Mouse (Mus musculus) cerebellum, postnatal 4 days (tissue): ENCODE results near the gene BC030870.

Experiments
- DNase-seq, 2 experiments: peaks; one replicate each; pipeline ENCODE4 v3.0.0; 2022; ENCODE audit warnings: low spot score in 2 of 2, mixed read lengths in 1 of 2

BC030870 gene

DNA sequence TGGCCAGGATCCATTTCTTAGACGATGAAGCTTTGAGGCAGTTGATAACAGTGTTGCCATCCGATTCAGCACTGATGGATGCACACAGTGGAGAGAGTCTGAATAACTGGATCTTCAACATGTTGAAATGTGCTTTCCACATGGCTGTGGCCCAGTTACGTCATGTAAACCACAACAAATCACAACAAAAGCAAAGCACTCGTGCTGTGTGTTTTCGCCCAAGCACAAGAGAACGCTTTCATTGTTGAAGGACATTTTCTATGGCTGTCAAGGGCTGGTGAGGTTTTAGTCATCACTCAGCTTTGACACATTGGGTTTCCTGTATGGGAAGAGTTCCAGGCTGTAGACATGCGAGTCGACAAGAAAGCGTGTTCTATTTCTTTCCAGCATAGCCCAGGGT is 48.6 kb downstream of the BC030870 start:
- no peak for DNase-seq

DNA sequence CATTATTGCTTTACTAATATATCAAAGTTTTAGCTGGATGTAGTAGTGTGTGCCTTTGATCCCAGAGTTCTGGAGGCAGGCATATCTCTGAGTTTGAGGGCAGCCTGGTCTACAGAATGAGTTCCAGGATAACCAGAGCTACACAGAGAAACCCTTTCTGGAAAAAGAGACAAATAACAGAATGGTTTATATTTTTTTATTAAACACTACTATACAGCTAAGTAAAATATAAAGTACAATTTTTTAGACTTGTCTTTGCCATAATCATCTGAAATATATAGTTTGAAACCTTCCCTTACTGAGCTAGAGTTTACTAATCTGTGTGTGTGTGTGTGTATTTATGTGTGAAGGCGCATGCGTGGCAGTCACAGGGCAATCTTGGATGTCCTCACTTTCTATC is 54.6 kb downstream of the BC030870 start, which contains the start of gene Gm10663:
TSS of gene Gm10663 (plus strand) at position 301 of the 400 bp plus-strand sequence.
- DNase-seq: no peak

DNA sequence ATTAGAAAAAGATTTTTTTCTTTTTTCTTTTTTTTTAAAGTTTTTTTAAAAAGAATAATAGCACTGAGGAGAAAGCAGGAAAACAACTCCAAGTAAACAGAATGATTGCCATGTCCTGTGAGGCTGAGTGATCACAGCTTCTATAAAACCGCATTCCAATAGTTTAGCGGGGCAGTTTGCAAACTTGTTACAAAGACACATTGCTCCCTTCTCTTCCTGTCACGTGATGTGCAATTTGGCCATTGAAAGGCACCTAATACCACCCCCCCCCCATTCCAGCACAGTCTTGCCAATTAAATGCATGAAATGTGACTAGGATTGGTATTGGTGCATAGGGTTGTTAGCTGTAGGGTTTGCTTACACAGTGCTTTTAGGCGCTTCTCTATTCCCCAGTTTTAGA is 58.4 kb downstream of the BC030870 start:
- no peak for DNase-seq

DNA sequence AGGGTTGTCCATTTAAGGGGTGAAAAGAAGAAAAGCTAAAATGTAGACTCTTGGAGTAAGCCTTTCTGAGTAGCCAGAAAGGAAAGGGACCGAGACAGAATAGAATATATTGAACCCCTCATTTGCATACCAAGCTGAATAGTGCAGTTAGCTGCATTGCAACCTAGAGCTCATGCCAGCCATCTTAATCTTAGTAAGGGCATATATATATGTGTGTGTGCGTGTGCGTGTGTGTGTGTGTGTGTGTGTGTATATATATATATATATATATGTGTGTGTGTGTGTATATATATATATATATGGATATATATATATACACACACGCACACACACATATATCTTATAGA is 60.9 kb downstream of the BC030870 start:
- DNase-seq: no peak

DNA sequence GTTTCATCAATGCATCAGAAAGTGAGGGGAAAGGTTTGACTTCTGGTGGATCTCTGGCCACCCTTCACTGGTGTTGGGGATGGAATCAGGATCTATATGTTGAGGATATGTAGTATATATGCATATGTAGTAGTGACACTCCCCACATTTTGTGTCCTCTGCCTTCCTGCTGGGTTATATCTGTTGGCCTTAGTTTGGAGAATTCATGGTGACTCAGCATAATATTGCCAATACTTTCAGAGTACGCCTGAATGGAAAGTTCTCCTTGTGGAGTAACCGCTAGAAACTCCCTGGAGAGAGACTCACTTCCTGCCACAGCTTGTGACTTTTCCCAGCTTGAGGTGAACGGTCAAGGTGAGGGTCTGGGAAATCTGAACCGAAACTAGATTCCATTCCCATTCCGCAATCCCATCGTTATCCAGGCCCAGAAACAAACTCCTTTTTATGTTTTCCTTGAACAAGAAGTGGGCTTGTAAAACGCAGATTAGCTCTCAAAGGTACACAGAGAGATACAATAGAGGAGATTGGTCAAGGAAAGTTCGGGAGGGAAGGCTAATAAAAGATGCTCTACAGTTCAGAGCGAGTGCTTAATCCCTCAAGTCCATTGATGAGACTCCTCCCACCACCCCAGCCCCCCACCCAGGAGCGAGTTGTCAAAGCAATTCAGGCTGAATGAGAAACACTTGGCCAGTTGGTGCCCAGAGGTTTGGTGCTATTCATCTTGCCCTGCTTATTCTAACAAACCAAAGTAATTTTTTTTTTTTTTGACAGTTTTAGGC is 61.5 kb downstream of the BC030870 start:
- DNase-seq: no peak

DNA sequence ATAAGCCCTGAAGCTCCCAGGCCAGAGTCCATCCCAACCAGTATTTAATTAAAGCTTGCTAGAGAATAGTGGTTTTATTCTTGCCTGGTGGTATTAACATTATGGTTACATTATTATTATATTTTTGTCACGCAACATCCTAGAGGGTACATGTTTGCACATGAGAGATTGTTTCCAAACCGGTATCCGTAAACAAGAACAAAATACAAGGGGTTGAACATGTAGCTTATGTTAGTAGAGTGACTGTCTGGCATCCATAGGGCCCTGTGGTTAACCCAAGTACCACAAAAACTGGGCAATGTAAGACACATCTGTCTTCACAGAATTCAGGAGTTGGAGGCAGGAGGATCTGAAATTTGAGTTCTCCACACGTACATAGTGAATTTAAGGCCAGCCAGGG is 62.3 kb downstream of the BC030870 start:
- no peak for DNase-seq

DNA sequence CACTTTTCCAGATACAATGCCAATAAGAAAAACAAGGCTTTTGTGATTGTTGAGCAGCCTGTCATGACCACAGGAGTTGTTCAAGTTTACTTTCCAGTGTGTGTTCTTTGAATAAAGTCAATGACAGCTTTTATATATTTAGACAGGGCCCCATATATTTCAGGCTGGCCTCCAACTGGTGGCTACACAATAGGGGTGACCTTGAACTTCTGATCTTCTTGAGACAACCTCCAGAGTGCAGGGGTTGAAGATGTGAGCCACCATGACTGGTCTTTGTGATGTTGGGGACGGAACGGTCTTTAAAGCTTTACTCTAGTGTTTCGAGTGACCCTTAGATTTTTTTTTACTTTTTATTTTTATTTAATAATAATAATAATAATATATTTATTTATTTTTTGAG is 63.7 kb downstream of the BC030870 start:
- no peak for DNase-seq

DNA sequence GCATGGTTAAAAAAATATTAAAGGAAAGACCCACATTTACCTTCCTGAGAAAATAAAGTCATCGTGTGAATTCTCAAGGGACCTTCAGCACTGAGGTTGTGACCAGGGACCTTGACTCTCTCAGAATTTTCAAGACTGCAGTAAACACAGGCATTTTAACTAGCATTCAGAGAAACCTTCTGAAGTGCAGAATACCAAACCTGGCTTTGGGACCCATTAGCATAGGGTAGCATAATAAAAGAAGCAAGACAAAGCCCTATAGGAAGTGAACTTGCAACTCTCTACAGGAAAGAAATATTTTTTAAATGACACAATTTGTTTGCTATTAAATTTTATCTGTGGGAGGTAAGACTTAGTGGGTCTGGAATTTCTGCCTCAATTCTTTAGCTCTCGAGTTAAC is 65.3 kb downstream of the BC030870 start:
- no peak for DNase-seq

DNA sequence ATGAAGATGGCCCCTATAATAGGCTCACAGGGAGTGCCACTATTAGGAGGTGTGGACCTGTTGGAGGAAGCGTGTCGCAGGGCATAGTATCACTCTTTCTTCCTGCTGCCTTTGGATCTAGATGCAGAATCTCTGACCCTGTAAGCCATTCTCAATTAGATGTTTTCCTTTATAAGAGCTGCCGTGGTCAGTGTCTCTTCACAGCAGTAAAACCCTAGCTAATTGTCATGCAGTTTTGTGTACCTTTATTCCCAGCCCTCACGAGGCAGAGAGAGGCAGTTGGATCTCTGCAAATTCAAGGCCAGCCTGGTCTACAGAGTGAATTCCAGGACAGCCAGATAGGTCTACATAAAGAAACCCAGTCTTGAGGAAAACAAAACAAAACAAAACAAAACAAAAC is 67.2 kb downstream of the BC030870 start:
- no peak for DNase-seq

DNA sequence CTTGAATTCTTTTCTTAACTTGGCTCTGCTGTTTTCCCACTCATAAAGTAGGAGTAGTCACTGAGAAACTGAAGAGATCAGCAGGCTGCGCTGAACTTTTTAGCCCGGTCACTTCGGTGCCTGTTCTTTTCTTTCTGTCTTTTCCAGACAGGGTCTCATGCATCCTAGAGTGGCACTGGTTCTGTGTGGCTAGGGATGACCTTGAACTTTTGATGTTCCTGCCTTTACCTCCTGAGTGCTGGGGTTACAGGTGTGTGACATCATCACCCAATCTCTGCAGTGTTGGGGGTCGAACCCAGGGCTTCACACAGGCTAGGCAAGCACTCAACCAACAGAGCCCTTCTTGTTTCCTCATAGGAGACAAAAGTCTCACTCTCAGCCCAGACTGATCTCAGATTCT is 72.6 kb downstream of the BC030870 start:
- no peak for DNase-seq

DNA sequence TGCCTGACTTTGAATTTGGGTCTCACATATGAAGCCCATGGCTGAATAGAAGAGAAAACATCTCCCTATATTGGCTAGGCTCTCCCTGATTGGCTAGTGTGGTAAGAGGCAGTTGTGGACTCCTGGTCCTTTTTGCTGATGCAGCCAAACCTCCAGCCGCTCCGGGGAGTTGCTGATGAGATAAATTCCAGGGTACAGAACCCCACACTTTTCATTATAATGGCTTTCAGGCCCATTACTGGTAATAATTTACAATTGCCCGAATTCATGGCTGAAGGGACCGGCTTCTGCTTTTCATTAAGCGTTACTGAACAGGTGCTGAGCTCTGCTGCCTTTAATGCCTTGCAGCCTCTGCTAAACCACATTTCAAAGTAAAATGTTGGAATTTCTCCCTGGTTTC is 75.4 kb downstream of the BC030870 start:
- DNase-seq: no peak

DNA sequence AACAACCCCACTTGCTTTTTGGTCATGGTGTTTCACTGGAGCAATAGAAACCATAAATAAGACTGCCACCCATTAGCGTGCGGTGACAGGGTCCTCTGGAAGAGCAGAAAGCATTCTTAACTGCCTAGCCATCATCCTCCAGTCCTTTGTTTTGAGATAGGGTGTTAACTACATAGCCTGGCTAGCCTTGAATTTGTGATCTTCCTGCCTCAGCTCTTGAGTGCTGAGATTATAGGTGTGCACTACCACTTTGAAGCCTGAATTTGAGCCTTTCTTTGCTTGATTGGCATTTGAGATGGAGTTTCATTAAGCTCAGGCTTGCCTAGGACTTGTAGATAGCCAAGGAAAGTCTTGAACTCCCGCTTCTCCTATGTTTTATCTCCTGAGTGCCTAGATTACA is 75.8 kb downstream of the BC030870 start:
- DNase-seq: no peak

DNA sequence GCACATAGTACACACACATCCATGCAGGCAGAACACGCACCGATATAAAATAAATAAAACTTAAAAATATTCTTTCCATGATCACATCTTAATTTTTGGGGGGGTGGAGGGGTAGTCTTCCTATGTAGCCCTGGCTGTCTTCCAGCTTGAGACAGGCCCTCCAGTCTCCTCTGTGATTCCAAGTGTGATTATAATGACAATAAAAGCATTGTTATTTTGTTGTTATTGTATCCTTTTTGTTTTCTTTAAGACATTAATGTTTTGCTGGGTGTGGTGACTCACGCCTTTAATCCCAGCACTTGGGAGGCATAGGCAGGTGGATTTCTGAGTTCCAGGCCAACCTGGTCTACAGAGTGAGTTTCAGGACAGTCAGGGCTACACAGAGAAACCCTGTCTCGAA is 81.6 kb downstream of the BC030870 start:
- no peak for DNase-seq

DNA sequence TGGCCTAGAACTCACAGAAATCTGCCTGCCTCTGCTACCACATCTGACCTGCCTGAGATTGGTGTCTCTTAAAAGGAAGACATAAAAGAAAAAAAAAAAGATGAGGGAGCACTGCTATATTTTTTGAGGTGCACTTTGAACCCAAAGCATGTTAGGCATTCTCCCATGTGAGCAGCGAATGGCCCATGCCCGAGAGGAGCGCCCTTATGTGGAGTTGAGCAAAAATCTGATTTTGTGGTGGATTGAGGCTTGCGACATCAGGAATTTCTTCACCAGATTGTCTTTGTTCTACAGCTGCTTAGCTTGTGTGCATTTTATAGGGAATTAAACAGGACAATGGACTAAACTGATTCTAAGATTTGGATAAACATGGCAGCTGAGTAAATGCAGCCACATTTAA is 82.2 kb downstream of the BC030870 start:
- no peak for DNase-seq

DNA sequence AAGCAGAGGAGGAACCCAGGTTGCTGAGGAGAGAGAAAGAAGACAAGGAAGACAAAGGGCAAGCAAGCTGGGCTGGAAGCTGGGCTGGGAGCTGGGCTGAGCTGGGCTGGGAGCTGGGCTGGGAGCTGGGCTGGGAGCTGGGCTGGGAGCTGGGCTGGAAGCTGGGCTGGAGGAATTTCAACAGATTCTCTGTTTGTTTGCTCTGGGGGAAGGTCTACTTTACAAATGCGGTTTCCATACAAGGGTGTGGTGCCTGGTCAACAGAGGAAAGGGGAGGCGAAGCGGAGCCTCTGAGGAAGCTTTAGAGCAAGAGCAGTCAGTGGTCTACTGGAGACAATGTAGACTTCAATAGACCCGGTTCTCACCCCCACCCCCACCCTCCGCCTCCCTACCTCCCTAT is 82.8 kb downstream of the BC030870 start:
- no peak for DNase-seq

DNA sequence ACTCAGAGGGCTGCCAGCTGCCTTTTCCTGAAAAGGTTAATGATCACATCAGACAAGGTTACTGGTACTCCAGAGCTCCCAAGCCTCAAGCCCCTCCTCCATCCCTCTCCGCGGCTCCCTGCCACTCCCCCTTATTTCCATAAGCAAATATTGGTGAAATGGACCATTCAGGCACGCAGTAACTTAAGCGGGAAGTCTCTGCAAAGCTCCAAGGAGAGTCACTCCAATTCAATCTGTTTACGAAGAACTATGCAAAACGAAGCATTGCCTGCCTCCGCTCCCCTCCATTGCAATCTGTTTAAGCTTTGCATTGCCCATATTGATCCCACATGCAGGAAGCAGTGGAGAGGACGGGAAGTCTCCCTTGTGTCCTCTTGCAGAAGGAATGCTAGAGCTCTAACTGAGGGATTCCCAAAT is 92.2 kb downstream of the BC030870 start, which contains the start of gene Apela:
TSS of gene Apela (minus strand) at position 220 of the 417 bp plus-strand sequence.
- no peak for DNase-seq
